In the genomic region with DNA sequence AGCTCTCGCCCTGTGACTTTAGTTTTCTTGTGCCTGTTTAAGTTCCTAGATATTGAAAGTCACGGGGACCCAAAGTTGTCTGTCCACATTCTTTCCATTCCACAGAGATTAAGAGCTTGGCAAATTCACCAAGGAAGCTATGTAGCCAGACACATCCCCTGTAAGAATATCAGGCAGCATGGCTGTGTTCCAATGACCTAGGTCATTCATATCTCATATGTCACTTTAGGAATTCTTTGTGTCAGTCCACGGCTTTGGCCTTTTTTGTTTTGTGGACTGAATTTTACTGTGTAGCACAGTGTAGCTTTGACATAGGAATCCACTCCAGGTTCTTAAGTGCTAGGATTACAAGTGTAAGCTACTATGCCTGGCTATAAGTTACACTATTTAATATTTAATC, we compare ENCODE assay signal across 16 mouse cellular contexts.
DNase-seq lines count a peak whose midpoint lies in the region; ATAC-seq and TF ChIP-seq lines count a peak whose summit lies in the region.
"Had no signal": no experiment of that assay in that cellular context is flagged by ENCODE, and none has a peak within 500 bp of the region (broad histone marks: within the 10 kb centered on the region; RNA-seq: fewer than 3 reads in every experiment).

No protein-coding gene starts in this region.

- no peak for TF ChIP-seq CTCF in kidney, adult 2 months (conservative IDR thresholded peaks at IDR 0.05; ENCODE audit: insufficient read depth, insufficient read length, low read depth, low read length)

- intact Hi-C loops in heart, postnatal 14 days (cut with DNase I), result no loop called here

- no peaks in the 10 kb centered on the region for H3K9me3 ChIP-seq in heart, embryonic 12.5 days (replicated peaks)
- H3K9me3 ChIP-seq: forebrain, embryonic 10.5 days; midbrain, embryonic 15.5 days had no signal

- no peaks in the 10 kb centered on the region for H3K36me3 ChIP-seq in heart, embryonic 12.5 days
- no peaks in the 10 kb centered on the region for H3K36me3 ChIP-seq in kidney, adult 2 months (ENCODE audit: control insufficient read depth, insufficient read depth, low read length)
- H3K36me3 ChIP-seq: forebrain, embryonic 10.5 days; midbrain, embryonic 15.5 days had no signal

- H3K9ac ChIP-seq in heart, embryonic 12.5 days, result no peak overlapping the region
- H3K9ac ChIP-seq: midbrain, embryonic 15.5 days had no signal

- H3K27me3 ChIP-seq in heart, embryonic 12.5 days (replicated peaks), result no peaks in the 10 kb centered on the region
- H3K27me3 ChIP-seq in kidney, adult 2 months (replicated peaks; ENCODE audit: control insufficient read depth, insufficient read depth, low read length), result no peaks in the 10 kb centered on the region; the same call in 1 of the 2 replicates
- H3K27me3 ChIP-seq: midbrain, embryonic 15.5 days had no signal

- no peak overlapping the region for H3K4me3 ChIP-seq in heart, embryonic 12.5 days
- H3K4me3 ChIP-seq in kidney, adult 2 months (ENCODE audit: insufficient read depth, low read depth, low read length), result no peak overlapping the region
- H3K4me3 ChIP-seq: forebrain, embryonic 10.5 days; midbrain, embryonic 15.5 days had no signal

- H3K4me1 ChIP-seq in heart, embryonic 12.5 days (replicated peaks), result peaks cover 21% of the 10 kb centered on the region
- no peaks in the 10 kb centered on the region for H3K4me1 ChIP-seq in kidney, adult 2 months (ENCODE audit: control insufficient read depth, insufficient read depth, low read length)
- H3K4me1 ChIP-seq: forebrain, embryonic 10.5 days; midbrain, embryonic 15.5 days had no signal

- DNase-seq in heart, postnatal 14 days, result no peak
- peak; percentile 61 for DNase-seq in kidney, adult 2 months
- DNase-seq in kidney, adult 18-20 months, result no peak
- peak; percentile 69 for DNase-seq in 3T3-L1 (ENCODE audit: low read depth, low spot score)
- DNase-seq in kidney, postnatal 14 days, result peak; percentile 65
- no peak for DNase-seq in right cerebral cortex, adult 2 months (ENCODE audit: low spot score in 2 of 2)
- no peak for DNase-seq in retina, embryonic 14.5 days (ENCODE audit: low spot score)
- DNase-seq: adrenal gland, adult 8-10 months; cerebellum, adult 2 months; liver; right cerebral cortex, postnatal 4 days; thymus, postnatal 36 days had no signal

- H3K27ac ChIP-seq in heart, embryonic 12.5 days (ENCODE audit: poor library complexity, severe bottlenecking), result peak overlapping the region; percentile 60
- no peak overlapping the region for H3K27ac ChIP-seq in kidney, adult 2 months (ENCODE audit: insufficient read depth, low read depth, low read length)
- H3K27ac ChIP-seq: hindbrain, postnatal 0 days; midbrain, embryonic 15.5 days had no signal

- no peak overlapping the region; the same call in 1 of the 2 replicates for H3K4me2 ChIP-seq in heart, embryonic 12.5 days
- H3K4me2 ChIP-seq: midbrain, embryonic 15.5 days had no signal

- 0 out of 2 replicates have a peak, but pooled peaks have one; percentile 15 for ATAC-seq in heart, embryonic 12.5 days (ENCODE audit: insufficient number of reproducible peaks, low FRiP score)
- ATAC-seq: hindbrain, postnatal 0 days; midbrain, embryonic 15.5 days had no signal

- WGBS in heart, embryonic 12.5 days, result 15% methylated on average over 3 of the region's 3 CpGs
- 54% methylated on average over 3 of the region's 3 CpGs for WGBS in kidney, adult 2 months

- TF ChIP-seq POLR2A in kidney, adult 2 months (IDR thresholded peaks at IDR 0.05; ENCODE audit: low read depth, low read length), result no peak

Comparison
In these comparisons a context has a peak if more than half of its experiments do, and no peak if none do; other contexts are left out.
1. DNase-seq: peak in kidney, adult 2 months (single experiment), 3T3-L1 (single experiment) and kidney, postnatal 14 days (single experiment); none in heart, postnatal 14 days (0 of 2), kidney, adult 18-20 months (single experiment), right cerebral cortex, adult 2 months (0 of 2) and retina, embryonic 14.5 days (single experiment).